Mouse (Mus musculus): Measurements from ENCODE around the gene Pklr.

The Pklr gene

GRCm38 (mm10) chr3:89135958-89136357 lies at the start of gene Pklr:
TSS of gene Pklr (plus strand) at chr3:89136142.
- DNase-seq (ENCODE audit: extremely low read depth, insufficient read length, low spot score): no peak

- DNase-seq (ENCODE audit: extremely low read depth, insufficient read length, low spot score): peak; percentile 45
Observed at GRCm38 (mm10) chr3:89087338-89088110, 48.4 kb upstream of the Pklr start.

GRCm38 (mm10) chr3:89088974-89089373 lies 47.0 kb upstream of the Pklr start:
- DNase-seq (ENCODE audit: extremely low read depth, insufficient read length, low spot score): no peak

- peak; percentile 83 for DNase-seq (ENCODE audit: extremely low read depth, insufficient read length, low spot score)
Observed at GRCm38 (mm10) chr3:89089882-89090591, 45.9 kb upstream of the Pklr start.

GRCm38 (mm10) chr3:89090694-89091655 lies 45.0 kb upstream of the Pklr start:
- peak; percentile 89 for DNase-seq (ENCODE audit: extremely low read depth, insufficient read length, low spot score)

- DNase-seq (ENCODE audit: extremely low read depth, insufficient read length, low spot score): peak; percentile 43
Observed at GRCm38 (mm10) chr3:89091811-89092508, 44.0 kb upstream of the Pklr start.

- DNase-seq (ENCODE audit: extremely low read depth, insufficient read length, low spot score): no peak
Observed at GRCm38 (mm10) chr3:89092509-89093090, 43.3 kb upstream of the Pklr start.

- peak; percentile 46 for DNase-seq (ENCODE audit: extremely low read depth, insufficient read length, low spot score)
Observed at GRCm38 (mm10) chr3:89093175-89093574, 42.8 kb upstream of the Pklr start, which contains the start of gene Rusc1. TSS of gene Rusc1 (minus strand) at chr3:89093311.

- DNase-seq (ENCODE audit: extremely low read depth, insufficient read length, low spot score): no peak
Observed at GRCm38 (mm10) chr3:89094021-89094420, 41.9 kb upstream of the Pklr start.

GRCm38 (mm10) chr3:89100811-89101210 lies 35.1 kb upstream of the Pklr start, which contains the start of gene Gm43738:
TSS of gene Gm43738 (minus strand) at chr3:89101099.
- no peak for DNase-seq (ENCODE audit: extremely low read depth, insufficient read length, low spot score)

- peak; percentile 87 for DNase-seq (ENCODE audit: extremely low read depth, insufficient read length, low spot score)
Observed at GRCm38 (mm10) chr3:89101459-89101811, 34.5 kb upstream of the Pklr start.

- DNase-seq (ENCODE audit: extremely low read depth, insufficient read length, low spot score): peak; percentile 93
Observed at GRCm38 (mm10) chr3:89101812-89102494, 34.0 kb upstream of the Pklr start, which contains the start of gene Fdps. TSS of gene Fdps (minus strand) at chr3:89101959.

GRCm38 (mm10) chr3:89102495-89103290 lies 33.2 kb upstream of the Pklr start:
- DNase-seq (ENCODE audit: extremely low read depth, insufficient read length, low spot score): no peak

GRCm38 (mm10) chr3:89103291-89103595 lies 32.7 kb upstream of the Pklr start:
- DNase-seq (ENCODE audit: extremely low read depth, insufficient read length, low spot score): no peak

- DNase-seq (ENCODE audit: extremely low read depth, insufficient read length, low spot score): no peak
Observed at GRCm38 (mm10) chr3:89106881-89107280, 29.1 kb upstream of the Pklr start.

GRCm38 (mm10) chr3:89107545-89107944 lies 28.4 kb upstream of the Pklr start:
- DNase-seq (ENCODE audit: extremely low read depth, insufficient read length, low spot score): no peak

- DNase-seq (ENCODE audit: extremely low read depth, insufficient read length, low spot score): no peak
Observed at GRCm38 (mm10) chr3:89108146-89108545, 27.8 kb upstream of the Pklr start.

GRCm38 (mm10) chr3:89113058-89113457 lies 22.9 kb upstream of the Pklr start:
- DNase-seq (ENCODE audit: extremely low read depth, insufficient read length, low spot score): no peak

GRCm38 (mm10) chr3:89115522-89115921 lies 20.4 kb upstream of the Pklr start:
- DNase-seq (ENCODE audit: extremely low read depth, insufficient read length, low spot score): no peak

Data from 3134 (cell line).